Mouse (Mus musculus): ENCODE results near the gene Olfr1509. TPM values are rescaled to one million over a fixed set of nuclear protein-coding genes. Genes with fewer than 3 reads are reported as not detected.
"Not testable (repeated sequence)": the region's sequence is repeated elsewhere in the genome, so short reads cannot be mapped to it uniquely, and the experiment has no call there.

The Olfr1509 gene
- total RNA-seq (2014; fragmentation: Nextera tagmentation) (not detected in 2 replicates), total RNA-seq (2017) (0.17 and 0.87 TPM in 2 replicates), polyA plus RNA-seq (2012) (not detected in 2 replicates)

- H3K36me3 ChIP-seq (replicated peaks): no peaks in the 10 kb centered on the region
- no peak within 1 kb of the TSS for H3K4me3 ChIP-seq (ENCODE audit: low read depth, low read length)
- H3K27me3 ChIP-seq (ENCODE audit: insufficient read depth, low read length): no peaks in the 10 kb centered on the region
- peaks cover 2% of the 10 kb centered on the region; the same call in 1 of the 2 replicates for H3K4me1 ChIP-seq (ENCODE audit: insufficient read depth, low read depth, low read length)
- H3K9me3 ChIP-seq (replicated peaks): no peaks in the 10 kb centered on the region
- TF ChIP-seq POLR2AphosphoS5 (IDR thresholded peaks at IDR 0.05; ENCODE audit: insufficient replicate concordance, low read depth, low read length): no peak
- TF ChIP-seq CTCF (IDR thresholded peaks at IDR 0.05; ENCODE audit: low read depth, low read length): no peak
- TF ChIP-seq TAL1 (conservative IDR thresholded peaks at IDR 0.05; ENCODE audit: low read depth, low read length): no peak
- TF ChIP-seq GATA2 (IDR thresholded peaks at IDR 0.05; ENCODE audit: borderline replicate concordance, low read depth, low read length): no peak
- no peak for TF ChIP-seq GATA1 (IDR thresholded peaks at IDR 0.05; ENCODE audit: borderline replicate concordance, low read length)
- no peak for DNase-seq (ENCODE audit: low spot score)
- ATAC-seq (ENCODE audit: extremely low read depth, insufficient number of reproducible peaks, low FRiP score, poor library complexity, severe bottlenecking): no peak
Measured at GRCm38 (mm10) chr14:52442690-52443089, at the start of gene Olfr1509. Gene Olfr1509, plus strand, starts transcription at chr14:52442990.

GRCm38 (mm10) chr14:52397279-52397678, 45.5 kb upstream of the Olfr1509 start, which contains the start of gene Olfr1511:
Gene Olfr1511, minus strand, starts transcription at chr14:52397379.
- TF ChIP-seq CTCF (IDR thresholded peaks at IDR 0.05; ENCODE audit: low read depth, low read length) (no peak), POLR2AphosphoS5 (IDR thresholded peaks at IDR 0.05; ENCODE audit: insufficient replicate concordance, low read depth, low read length) (no peak), TAL1 (conservative IDR thresholded peaks at IDR 0.05; ENCODE audit: low read depth, low read length) (no peak), GATA1 (IDR thresholded peaks at IDR 0.05; ENCODE audit: borderline replicate concordance, low read length) (no peak), GATA2 (IDR thresholded peaks at IDR 0.05; ENCODE audit: borderline replicate concordance, low read depth, low read length) (no peak)
- Histone ChIP-seq H3K4me3 (ENCODE audit: low read depth, low read length) (no peak within 1 kb of the TSS), H3K9me3 (replicated peaks) (no peaks in the 10 kb centered on the region), H3K36me3 (replicated peaks) (no peaks in the 10 kb centered on the region), H3K4me1 (ENCODE audit: insufficient read depth, low read depth, low read length) (no peaks in the 10 kb centered on the region), H3K27me3 (ENCODE audit: insufficient read depth, low read length) (peaks cover 3% of the 10 kb centered on the region; the same call in 1 of the 2 replicates)
- DNase-seq (ENCODE audit: low spot score) (no peak), ATAC-seq (ENCODE audit: extremely low read depth, insufficient number of reproducible peaks, low FRiP score, poor library complexity, severe bottlenecking) (no peak)

- not testable (repeated sequence) for H3K36me3 ChIP-seq (replicated peaks); H3K4me1 ChIP-seq (ENCODE audit: insufficient read depth, low read depth, low read length); H3K4me3 ChIP-seq (ENCODE audit: low read depth, low read length); H3K27me3 ChIP-seq (ENCODE audit: insufficient read depth, low read length); H3K9me3 ChIP-seq (replicated peaks); ATAC-seq (ENCODE audit: extremely low read depth, insufficient number of reproducible peaks, low FRiP score, poor library complexity, severe bottlenecking); DNase-seq (ENCODE audit: low spot score)
Measured at GRCm38 (mm10) chr14:52410142-52410919, 32.5 kb upstream of the Olfr1509 start.

GRCm38 (mm10) chr14:52414273-52414672, 28.5 kb upstream of the Olfr1509 start, which contains the start of gene Olfr1510:
Gene Olfr1510, minus strand, starts transcription at chr14:52414373.
- no peaks in the 10 kb centered on the region for H3K9me3 ChIP-seq (replicated peaks)
- ATAC-seq (ENCODE audit: extremely low read depth, insufficient number of reproducible peaks, low FRiP score, poor library complexity, severe bottlenecking) (no peak), DNase-seq (ENCODE audit: low spot score) (no peak)
- no peak within 1 kb of the TSS for H3K4me3 ChIP-seq (ENCODE audit: low read depth, low read length)
- no peaks in the 10 kb centered on the region for H3K27me3 ChIP-seq (ENCODE audit: insufficient read depth, low read length)
- TF ChIP-seq TAL1 (conservative IDR thresholded peaks at IDR 0.05; ENCODE audit: low read depth, low read length) (no peak), POLR2AphosphoS5 (IDR thresholded peaks at IDR 0.05; ENCODE audit: insufficient replicate concordance, low read depth, low read length) (no peak), GATA1 (IDR thresholded peaks at IDR 0.05; ENCODE audit: borderline replicate concordance, low read length) (no peak), CTCF (IDR thresholded peaks at IDR 0.05; ENCODE audit: low read depth, low read length) (no peak)
- no peaks in the 10 kb centered on the region for H3K4me1 ChIP-seq (ENCODE audit: insufficient read depth, low read depth, low read length)
- H3K36me3 ChIP-seq (replicated peaks): no peaks in the 10 kb centered on the region

GRCm38 (mm10) chr14:52427686-52428085, 15.1 kb upstream of the Olfr1509 start:
- no peak for ATAC-seq (ENCODE audit: extremely low read depth, insufficient number of reproducible peaks, low FRiP score, poor library complexity, severe bottlenecking)
- H3K27me3 ChIP-seq (ENCODE audit: insufficient read depth, low read length): peaks cover 2% of the 10 kb centered on the region; the same call in 1 of the 2 replicates
- H3K36me3 ChIP-seq (replicated peaks): no peaks in the 10 kb centered on the region
- no peaks in the 10 kb centered on the region for H3K4me1 ChIP-seq (ENCODE audit: insufficient read depth, low read depth, low read length)
- no peak for DNase-seq (ENCODE audit: low spot score)
- TF ChIP-seq POLR2AphosphoS5 (IDR thresholded peaks at IDR 0.05; ENCODE audit: insufficient replicate concordance, low read depth, low read length) (no peak), GATA1 (IDR thresholded peaks at IDR 0.05; ENCODE audit: borderline replicate concordance, low read length) (no peak), CTCF (IDR thresholded peaks at IDR 0.05; ENCODE audit: low read depth, low read length) (no peak), TAL1 (conservative IDR thresholded peaks at IDR 0.05; ENCODE audit: low read depth, low read length) (no peak), GATA2 (IDR thresholded peaks at IDR 0.05; ENCODE audit: borderline replicate concordance, low read depth, low read length) (no peak)
- H3K4me3 ChIP-seq (ENCODE audit: low read depth, low read length): no peak overlapping the region
- H3K9me3 ChIP-seq (replicated peaks): no peaks in the 10 kb centered on the region

GRCm38 (mm10) chr14:52451138-52451537, 8.3 kb downstream of the Olfr1509 start:
- Histone ChIP-seq H3K27me3 (ENCODE audit: insufficient read depth, low read length) (no peaks in the 10 kb centered on the region), H3K4me1 (ENCODE audit: insufficient read depth, low read depth, low read length) (peaks cover 17% of the 10 kb centered on the region), H3K9me3 (replicated peaks) (no peaks in the 10 kb centered on the region), H3K4me3 (ENCODE audit: low read depth, low read length) (no peak overlapping the region), H3K36me3 (replicated peaks) (no peaks in the 10 kb centered on the region)
- peak; percentile 91 for ATAC-seq (ENCODE audit: extremely low read depth, insufficient number of reproducible peaks, low FRiP score, poor library complexity, severe bottlenecking)
- TF ChIP-seq POLR2AphosphoS5 (IDR thresholded peaks at IDR 0.05; ENCODE audit: insufficient replicate concordance, low read depth, low read length) (no peak), TAL1 (conservative IDR thresholded peaks at IDR 0.05; ENCODE audit: low read depth, low read length) (no peak), GATA1 (IDR thresholded peaks at IDR 0.05; ENCODE audit: borderline replicate concordance, low read length) (no peak), GATA2 (IDR thresholded peaks at IDR 0.05; ENCODE audit: borderline replicate concordance, low read depth, low read length) (no peak), CTCF (IDR thresholded peaks at IDR 0.05; ENCODE audit: low read depth, low read length) (no peak)
- DNase-seq (ENCODE audit: low spot score): peak; percentile 15

All from G1E (cell line).